Mouse (Mus musculus): ENCODE data around the gene Nfatc4. TPM values are rescaled to one million over a fixed set of nuclear protein-coding genes. Genes with fewer than 3 reads are reported as not detected.

The Nfatc4 gene
- polyA plus RNA-seq (2015; fragmentation: Nextera tagmentation; extraction: Ambion mirVana) = 17.0 and 18.9 TPM in 2 replicates

GRCm38 (mm10) chr14:55822991-55823762 lies at the start of gene Nfatc4:
Gene Nfatc4, plus strand, starts transcription at chr14:55823144.
- Histone ChIP-seq H3K4me2 (peak within 1 kb of the TSS; percentile 88), H3K4me1 (peaks cover 42% of the 10 kb centered on the region), H3K4me3 (peak within 1 kb of the TSS; percentile 56), H3K9ac (peak within 1 kb of the TSS; percentile 78), H3K27me3 (peaks cover 15% of the 10 kb centered on the region), H3K9me3 (replicated peaks) (no peaks in the 10 kb centered on the region), H3K27ac (peak within 1 kb of the TSS; percentile 88), H3K36me3 (ENCODE audit: poor library complexity, severe bottlenecking) (no peaks in the 10 kb centered on the region)
- WGBS = under 1% methylated on average over 41 of the region's 46 CpGs
- ATAC-seq = peak; percentile 82

GRCm38 (mm10) chr14:55776711-55777110 lies 46.2 kb upstream of the Nfatc4 start:
- Histone ChIP-seq H3K36me3 (ENCODE audit: poor library complexity, severe bottlenecking) (no peaks in the 10 kb centered on the region), H3K9me3 (replicated peaks) (no peaks in the 10 kb centered on the region), H3K4me1 (peaks cover 4% of the 10 kb centered on the region; the same call in 1 of the 2 replicates), H3K9ac (no peak overlapping the region), H3K27ac (no peak overlapping the region), H3K27me3 (peaks cover 40% of the 10 kb centered on the region), H3K4me2 (no peak overlapping the region), H3K4me3 (no peak overlapping the region)
- no peak for ATAC-seq
- WGBS = 76% methylated on average over 7 of the region's 7 CpGs

- Histone ChIP-seq H3K27ac (no peak overlapping the region), H3K4me3 (no peak overlapping the region), H3K27me3 (peaks cover 44% of the 10 kb centered on the region), H3K9ac (no peak overlapping the region), H3K36me3 (ENCODE audit: poor library complexity, severe bottlenecking) (no peaks in the 10 kb centered on the region), H3K4me2 (no peak overlapping the region), H3K9me3 (replicated peaks) (no peaks in the 10 kb centered on the region), H3K4me1 (peaks cover 6% of the 10 kb centered on the region; the same call in 1 of the 2 replicates)
- 53% methylated on average over 3 of the region's 3 CpGs for WGBS
- no peak for ATAC-seq
Measured at GRCm38 (mm10) chr14:55777176-55777575, 45.8 kb upstream of the Nfatc4 start.

- 88% methylated on average over 11 of the region's 11 CpGs for WGBS
- H3K4me2 ChIP-seq = no peak overlapping the region
- H3K9ac ChIP-seq = no peak overlapping the region
- no peaks in the 10 kb centered on the region for H3K36me3 ChIP-seq (ENCODE audit: poor library complexity, severe bottlenecking)
- no peaks in the 10 kb centered on the region for H3K9me3 ChIP-seq (replicated peaks)
- no peak overlapping the region for H3K4me3 ChIP-seq
- no peak for ATAC-seq
- no peak overlapping the region for H3K27ac ChIP-seq
- H3K4me1 ChIP-seq = peaks cover 6% of the 10 kb centered on the region; the same call in 1 of the 2 replicates
- H3K27me3 ChIP-seq = peaks cover 51% of the 10 kb centered on the region
Measured at GRCm38 (mm10) chr14:55777806-55778205, 45.1 kb upstream of the Nfatc4 start.

GRCm38 (mm10) chr14:55778686-55779085 lies 44.3 kb upstream of the Nfatc4 start:
- Histone ChIP-seq H3K27ac (no peak overlapping the region), H3K4me3 (no peak overlapping the region), H3K36me3 (ENCODE audit: poor library complexity, severe bottlenecking) (no peaks in the 10 kb centered on the region), H3K27me3 (peaks cover 53% of the 10 kb centered on the region), H3K9ac (no peak overlapping the region), H3K4me2 (no peak overlapping the region), H3K4me1 (peaks cover 13% of the 10 kb centered on the region), H3K9me3 (replicated peaks) (no peaks in the 10 kb centered on the region)
- 93% methylated on average over 15 of the region's 15 CpGs for WGBS
- no peak for ATAC-seq

GRCm38 (mm10) chr14:55779656-55780055 lies 43.3 kb upstream of the Nfatc4 start:
- no peak overlapping the region for H3K4me3 ChIP-seq
- no peak overlapping the region for H3K9ac ChIP-seq
- no peaks in the 10 kb centered on the region for H3K9me3 ChIP-seq (replicated peaks)
- no peak overlapping the region for H3K27ac ChIP-seq
- H3K4me1 ChIP-seq = peaks cover 16% of the 10 kb centered on the region
- ATAC-seq = no peak
- no peaks in the 10 kb centered on the region for H3K36me3 ChIP-seq (ENCODE audit: poor library complexity, severe bottlenecking)
- H3K27me3 ChIP-seq = peaks cover 57% of the 10 kb centered on the region
- no peak overlapping the region for H3K4me2 ChIP-seq
- 66% methylated on average over 16 of the region's 16 CpGs for WGBS

GRCm38 (mm10) chr14:55780736-55781135 lies 42.2 kb upstream of the Nfatc4 start:
- no peak; the same call in 1 of the 2 replicates for ATAC-seq
- H3K4me3 ChIP-seq = no peak overlapping the region
- no peaks in the 10 kb centered on the region for H3K9me3 ChIP-seq (replicated peaks)
- H3K4me1 ChIP-seq = peaks cover 16% of the 10 kb centered on the region
- H3K4me2 ChIP-seq = no peak overlapping the region
- 81% methylated on average over 11 of the region's 11 CpGs for WGBS
- H3K9ac ChIP-seq = no peak overlapping the region
- no peak overlapping the region for H3K27ac ChIP-seq
- peaks cover 62% of the 10 kb centered on the region for H3K27me3 ChIP-seq
- H3K36me3 ChIP-seq (ENCODE audit: poor library complexity, severe bottlenecking) = no peaks in the 10 kb centered on the region

- Histone ChIP-seq H3K9me3 (replicated peaks) (no peaks in the 10 kb centered on the region), H3K4me1 (peaks cover 16% of the 10 kb centered on the region), H3K36me3 (ENCODE audit: poor library complexity, severe bottlenecking) (no peaks in the 10 kb centered on the region), H3K4me3 (no peak overlapping the region), H3K4me2 (peak overlapping the region; percentile 43), H3K27me3 (peaks cover 68% of the 10 kb centered on the region), H3K27ac (no peak overlapping the region), H3K9ac (no peak overlapping the region)
- WGBS = 12% methylated on average over 14 of the region's 14 CpGs
- ATAC-seq = peak; percentile 81
Measured at GRCm38 (mm10) chr14:55781310-55781709, 41.6 kb upstream of the Nfatc4 start.

GRCm38 (mm10) chr14:55782361-55782960 lies 40.5 kb upstream of the Nfatc4 start:
- WGBS = 56% methylated on average over 9 of the region's 9 CpGs
- no peak for ATAC-seq

GRCm38 (mm10) chr14:55783171-55783957 lies 39.6 kb upstream of the Nfatc4 start:
- 2% methylated on average over 29 of the region's 31 CpGs for WGBS
- no peak overlapping the region for H3K27ac ChIP-seq
- no peak for ATAC-seq
- no peaks in the 10 kb centered on the region for H3K9me3 ChIP-seq (replicated peaks)
- peaks cover 89% of the 10 kb centered on the region for H3K27me3 ChIP-seq
- H3K4me3 ChIP-seq = peak overlapping the region; percentile 24
- no peaks in the 10 kb centered on the region for H3K36me3 ChIP-seq (ENCODE audit: poor library complexity, severe bottlenecking)
- peak overlapping the region; percentile 38 for H3K4me2 ChIP-seq
- H3K4me1 ChIP-seq = peaks cover 19% of the 10 kb centered on the region
- 0 out of 2 replicates have a peak overlapping the region, but pooled peaks have one; percentile 5 for H3K9ac ChIP-seq

More at GRCm38 (mm10) chr14:55782361-55782960, 40.5 kb upstream of the Nfatc4 start:
- no peak overlapping the region for H3K4me2 ChIP-seq
- no peaks in the 10 kb centered on the region for H3K36me3 ChIP-seq (ENCODE audit: poor library complexity, severe bottlenecking)
- no peak overlapping the region for H3K4me3 ChIP-seq
- H3K9me3 ChIP-seq (replicated peaks) = no peaks in the 10 kb centered on the region
- peaks cover 80% of the 10 kb centered on the region for H3K27me3 ChIP-seq
- no peak overlapping the region for H3K9ac ChIP-seq
- H3K4me1 ChIP-seq = peaks cover 16% of the 10 kb centered on the region
- no peak overlapping the region for H3K27ac ChIP-seq

- Histone ChIP-seq H3K4me2 (peak within 1 kb of the TSS; percentile 38), H3K27ac (no peak within 1 kb of the TSS), H3K4me1 (peaks cover 23% of the 10 kb centered on the region), H3K9me3 (replicated peaks) (no peaks in the 10 kb centered on the region), H3K4me3 (peak within 1 kb of the TSS; percentile 24), H3K36me3 (ENCODE audit: poor library complexity, severe bottlenecking) (no peaks in the 10 kb centered on the region), H3K27me3 (peaks cover 92% of the 10 kb centered on the region), H3K9ac (peak within 1 kb of the TSS; percentile 5; the same call in 1 of the 2 replicates)
- ATAC-seq = no peak
- 5% methylated on average over 13 of the region's 13 CpGs for WGBS
Measured at GRCm38 (mm10) chr14:55783958-55784235, 39.0 kb upstream of the Nfatc4 start, which contains the start of gene Adcy4. Gene Adcy4, minus strand, starts transcription at chr14:55784095.

- 21% methylated on average over 6 of the region's 6 CpGs for WGBS
- H3K4me3 ChIP-seq = no peak overlapping the region
- no peaks in the 10 kb centered on the region for H3K36me3 ChIP-seq (ENCODE audit: poor library complexity, severe bottlenecking)
- no peak overlapping the region for H3K9ac ChIP-seq
- peaks cover 23% of the 10 kb centered on the region for H3K4me1 ChIP-seq
- H3K27ac ChIP-seq = no peak overlapping the region
- no peak for ATAC-seq
- no peak overlapping the region for H3K4me2 ChIP-seq
- peaks cover 97% of the 10 kb centered on the region for H3K27me3 ChIP-seq
- H3K9me3 ChIP-seq (replicated peaks) = no peaks in the 10 kb centered on the region
Measured at GRCm38 (mm10) chr14:55785195-55785594, 37.7 kb upstream of the Nfatc4 start.

Data from forebrain, embryonic 13.5 days (tissue).